Mouse (Mus musculus) heart, postnatal 0 days (tissue): ENCODE measurements around the gene Grin2c. TPM values are rescaled to one million over a fixed set of nuclear protein-coding genes. Genes with fewer than 3 reads are reported as not detected.

Experiments
- ATAC-seq: fragments of 200-750 bp; cut with Nextera tagmentation; 2 replicates; pipeline ENCODE4 v1.8.0; 2017; ENCODE audit warnings: low read depth, moderate number of reproducible peaks, moderate library complexity; ENCODE audit not compliant: insufficient read depth
- DNase-seq: peaks from one replicate; pipeline ENCODE4 v3.0.0-alpha.2; 2016; ENCODE audit warnings: low spot score
- H3K27ac ChIP-seq: fragments of 300-500 bp; sonication (generic); 2 replicates; pipeline ENCODE4 v1.5.1; 2014; ENCODE audit warnings: low read depth, mild to moderate bottlenecking
- H3K27me3 ChIP-seq: fragments of 300-500 bp; sonication (generic); 2 replicates; pipeline ENCODE4 v1.6.1; 2014; ENCODE audit warnings: low read length, mixed read lengths; ENCODE audit not compliant: control insufficient read depth, insufficient read depth
- H3K36me3 ChIP-seq: fragments of 300-500 bp; sonication (generic); replicated peaks from 2 replicates; pipeline ENCODE4 v1.6.1; 2014; ENCODE audit warnings: low read length, mixed read lengths; ENCODE audit not compliant: control insufficient read depth, insufficient read depth
- H3K4me1 ChIP-seq: fragments of 300-500 bp; sonication (generic); 2 replicates; pipeline ENCODE4 v1.6.1; 2014; ENCODE audit warnings: antibody characterized with exemption; ENCODE audit not compliant: control insufficient read depth, insufficient read depth
- H3K4me2 ChIP-seq: fragments of 300-500 bp; sonication (generic); 2 replicates; pipeline ENCODE4 v1.6.1; 2014; ENCODE audit warnings: low read depth, mild to moderate bottlenecking, low read length, moderate library complexity
- H3K4me3 ChIP-seq: fragments of 300-500 bp; sonication (generic); 2 replicates; pipeline ENCODE4 v1.5.1; 2014; ENCODE audit warnings: low read depth, low read length
- H3K9ac ChIP-seq: fragments of 300-500 bp; sonication (generic); replicated peaks from 2 replicates; pipeline ENCODE4 v1.6.1; 2014; ENCODE audit warnings: low read depth, low read length, mixed read lengths
- H3K9me3 ChIP-seq: fragments of 300-500 bp; sonication (generic); replicated peaks from 2 replicates; pipeline ENCODE4 v1.6.1; 2016; ENCODE audit warnings: low read length; ENCODE audit not compliant: control insufficient read depth
- CTCF ChIP-seq: IDR thresholded peaks from 2 replicates; pipeline ENCODE4 v1.5.1; 2016; ENCODE audit warnings: antibody characterized with exemption, control low read depth, low read depth
- EP300 ChIP-seq: IDR thresholded peaks from 2 replicates; pipeline ENCODE4 v1.6.1; 2016; ENCODE audit warnings: antibody characterized with exemption, low read depth
- WGBS: fragments of 180-500 bp; shearing (Covaris S2); extraction: QIAGEN DNeasy Blood & Tissue Kit; methylation state at CpG from one replicate; pipeline ENCODE4 v1.1.7; 2014; 5-methylcytosine and 5-hydroxymethylcytosine counted together
- polyA plus RNA-seq: library from polyadenylated mRNA; unstranded; fragments of >200 nt; fragmentation: Nextera tagmentation; extraction: Ambion mirVana; gene quantifications from 2 replicates; pipeline ENCODE4 v1.2.1, GENCODE M21; 2015
- total RNA-seq: library from RNA; depleted of rRNA; stranded (reverse); fragments of >200 nt; gene quantifications from 2 replicates; pipeline ENCODE4 v1.2.3, GENCODE M21; 2014; ENCODE audit warnings: low replicate concordance

Grin2c gene
- total and polyA plus RNA-seq, 2 experiments from 2014 or later: 1.6 TPM; not detected in 1

DNA sequence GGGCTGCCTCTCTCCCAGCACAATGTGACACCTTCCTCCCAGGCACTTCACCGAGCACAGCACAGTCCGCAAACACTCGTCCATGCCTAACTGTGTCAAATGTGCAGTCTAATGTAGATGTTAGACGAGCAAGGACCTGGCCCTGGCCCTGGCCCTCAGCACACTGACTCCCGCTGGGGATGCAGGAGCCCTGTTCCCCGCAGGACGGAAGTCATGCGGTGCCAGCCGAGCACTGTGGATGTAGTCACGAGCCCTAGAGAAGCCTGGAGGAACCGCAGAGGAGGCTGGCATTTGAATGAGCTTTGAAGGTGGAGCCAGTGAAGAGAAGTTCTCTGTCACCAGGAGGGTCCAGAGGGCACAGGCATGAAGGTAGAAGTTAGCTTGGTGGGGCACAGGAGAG is 43.6 kb downstream of the Grin2c start:
- Histone ChIP-seq H3K4me1 (peaks cover 61% of the 10 kb centered on the region), H3K27me3 (no peaks in the 10 kb centered on the region), H3K9me3 (no peaks in the 10 kb centered on the region), H3K4me2 (no peak overlapping the region), H3K36me3 (no peaks in the 10 kb centered on the region), H3K27ac (no peak overlapping the region), H3K4me3 (no peak overlapping the region), H3K9ac (no peak overlapping the region)
- ATAC-seq (no peak), DNase-seq (no peak)
- WGBS: 44% methylated on average over 11 of the region's 11 CpGs
- no peak for TF ChIP-seq EP300
- TF ChIP-seq CTCF: no peak

DNA sequence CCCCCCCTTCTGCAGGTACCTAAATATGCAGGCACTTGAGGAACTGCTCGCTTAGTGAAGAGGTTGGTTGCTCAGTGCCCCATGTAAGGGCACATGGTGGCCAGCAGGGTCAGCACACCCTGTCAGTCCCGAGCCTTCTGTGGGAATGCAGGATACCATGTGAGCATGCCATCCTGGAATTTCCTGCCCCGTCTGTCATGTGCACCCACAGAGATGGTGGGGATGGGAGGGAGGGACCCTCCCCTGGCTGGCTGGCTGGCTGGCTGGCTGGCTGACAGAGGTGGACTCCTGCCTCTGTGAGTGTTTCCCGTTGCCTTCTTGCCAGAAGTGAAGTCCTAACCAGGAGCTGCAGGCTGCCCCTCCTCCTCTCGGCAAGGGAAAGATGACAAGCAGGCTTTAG is 44.5 kb downstream of the Grin2c start:
- no peaks in the 10 kb centered on the region for H3K36me3 ChIP-seq
- WGBS: 13% methylated on average over 5 of the region's 5 CpGs
- DNase-seq: peak; percentile 73
- TF ChIP-seq CTCF (no peak), EP300 (no peak)
- H3K27me3 ChIP-seq: no peaks in the 10 kb centered on the region
- H3K27ac ChIP-seq: peak overlapping the region; percentile 74
- no peaks in the 10 kb centered on the region for H3K9me3 ChIP-seq
- H3K4me3 ChIP-seq: no peak overlapping the region
- H3K4me2 ChIP-seq: peak overlapping the region; percentile 37
- ATAC-seq: peak; percentile 72
- H3K4me1 ChIP-seq: peaks cover 69% of the 10 kb centered on the region
- H3K9ac ChIP-seq: no peak overlapping the region

DNA sequence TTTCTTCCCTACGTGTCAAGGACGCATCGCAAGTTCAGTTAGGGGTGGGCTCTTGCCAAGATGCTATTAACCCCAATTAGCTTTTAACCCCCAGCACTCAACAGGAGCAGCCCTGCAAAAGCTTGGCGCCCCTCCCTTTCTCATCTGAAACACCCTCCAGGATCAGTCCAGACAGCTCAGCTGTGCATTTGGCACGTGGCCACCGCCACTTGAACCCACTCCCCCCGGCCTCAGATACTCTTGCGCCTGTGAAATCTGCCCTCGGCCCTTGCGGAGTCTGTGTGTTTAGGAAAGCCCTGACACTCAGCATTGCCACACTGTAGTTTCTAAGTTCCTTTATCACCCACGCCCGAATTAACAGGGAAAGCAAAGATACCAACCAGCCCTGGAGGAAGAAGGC is 45.0 kb downstream of the Grin2c start:
- DNase-seq (peak; percentile 48), ATAC-seq (peak; percentile 27)

DNA sequence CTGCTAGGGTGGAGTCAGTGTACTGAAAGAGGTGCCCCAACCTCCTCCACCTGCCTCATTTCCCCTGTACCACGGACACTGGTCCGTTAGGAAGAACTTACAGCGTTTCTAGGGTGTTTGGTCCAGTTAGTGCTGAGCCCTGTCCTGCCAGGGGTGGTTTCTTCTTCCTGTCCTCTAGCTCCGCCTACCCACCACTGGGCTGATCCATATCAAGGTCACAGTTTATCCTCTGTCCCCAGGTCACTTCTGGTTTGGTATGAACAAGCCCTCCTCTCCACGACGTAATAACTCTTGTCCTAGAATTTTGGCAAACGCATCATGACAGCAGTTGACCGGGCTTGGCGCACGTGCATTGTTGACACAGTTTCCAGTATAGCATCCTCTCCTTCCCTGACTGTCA is 47.4 kb downstream of the Grin2c start:
- ATAC-seq: no peak; the same call in 1 of the 2 replicates
- no peak for TF ChIP-seq EP300
- TF ChIP-seq CTCF: no peak
- H3K4me1 ChIP-seq: peaks cover 74% of the 10 kb centered on the region
- H3K27ac ChIP-seq: peak overlapping the region; percentile 70
- no peak overlapping the region for H3K9ac ChIP-seq
- no peaks in the 10 kb centered on the region for H3K36me3 ChIP-seq
- H3K9me3 ChIP-seq: no peaks in the 10 kb centered on the region
- H3K27me3 ChIP-seq: no peaks in the 10 kb centered on the region
- no peak for DNase-seq
- 80% methylated on average over 10 of the region's 10 CpGs for WGBS
- H3K4me2 ChIP-seq: no peak overlapping the region
- H3K4me3 ChIP-seq: no peak overlapping the region

More for the DNA sequence above, 45.0 kb downstream of the Grin2c start:
- H3K36me3 ChIP-seq: no peaks in the 10 kb centered on the region
- H3K27me3 ChIP-seq: no peaks in the 10 kb centered on the region
- TF ChIP-seq CTCF (no peak), EP300 (peak; percentile 47; the same call in 1 of the 2 replicates)
- H3K4me1 ChIP-seq: peaks cover 73% of the 10 kb centered on the region
- peak overlapping the region; percentile 37 for H3K4me2 ChIP-seq
- H3K4me3 ChIP-seq: no peak overlapping the region; the same call in 1 of the 2 replicates
- peak overlapping the region; percentile 74 for H3K27ac ChIP-seq
- no peak overlapping the region for H3K9ac ChIP-seq
- no peaks in the 10 kb centered on the region for H3K9me3 ChIP-seq
- 16% methylated on average over 12 of the region's 12 CpGs for WGBS

DNA sequence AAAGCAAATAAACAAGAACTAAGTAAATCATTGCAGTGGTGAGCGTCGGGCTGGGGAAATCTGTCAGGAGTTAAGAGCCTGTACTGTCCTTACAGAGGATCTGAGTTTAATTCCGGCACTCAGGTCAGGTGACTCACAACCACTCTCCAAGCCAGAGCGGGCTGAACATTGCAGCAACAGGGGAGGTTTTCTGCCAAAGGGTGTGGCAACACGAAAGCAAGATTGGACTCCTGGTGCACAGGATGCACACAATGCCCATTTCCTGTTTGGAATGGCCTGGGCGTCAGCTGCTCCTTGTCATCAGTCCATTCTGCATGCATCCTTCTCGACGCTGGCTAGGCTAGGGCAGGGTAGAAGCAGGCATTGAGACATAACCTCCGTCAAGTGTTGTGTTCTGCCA is 47.8 kb downstream of the Grin2c start:
- no peaks in the 10 kb centered on the region for H3K27me3 ChIP-seq
- TF ChIP-seq EP300 (no peak), CTCF (no peak)
- no peak overlapping the region for H3K4me2 ChIP-seq
- no peak overlapping the region for H3K4me3 ChIP-seq
- ATAC-seq: peak; percentile 40
- peaks cover 70% of the 10 kb centered on the region for H3K4me1 ChIP-seq
- 19% methylated on average over 9 of the region's 9 CpGs for WGBS
- peak; percentile 78 for DNase-seq
- H3K36me3 ChIP-seq: no peaks in the 10 kb centered on the region
- peak overlapping the region; percentile 70 for H3K27ac ChIP-seq
- no peak overlapping the region for H3K9ac ChIP-seq
- H3K9me3 ChIP-seq: no peaks in the 10 kb centered on the region
